Mouse (Mus musculus) kidney, embryonic 14.5 days (tissue): ENCODE results near the gene 4930402F06Rik. TPM values are rescaled to one million over a fixed set of nuclear protein-coding genes. Genes with fewer than 3 reads are reported as not detected.

Source experiments
- ATAC-seq: fragments of 200-750 bp; cut with Nextera tagmentation; 2 replicates; pipeline ENCODE4 v1.8.0; 2017; ENCODE audit warnings: moderate number of reproducible peaks, mild to moderate bottlenecking, moderate TSS enrichment, moderate library complexity; ENCODE audit not compliant: low FRiP score, low TSS enrichment
- H3K27ac ChIP-seq: fragments of 300-500 bp; sonication (generic); 2 replicates; pipeline ENCODE4 v1.5.1; 2014; ENCODE audit warnings: low read depth, mild to moderate bottlenecking, low read length, moderate library complexity, mixed read lengths
- H3K27me3 ChIP-seq: fragments of 300-500 bp; sonication (generic); 2 replicates; pipeline ENCODE4 v1.6.1; 2014; ENCODE audit warnings: mild to moderate bottlenecking, low read length; ENCODE audit not compliant: control insufficient read depth, insufficient read depth
- H3K36me3 ChIP-seq: fragments of 300-500 bp; sonication (generic); 2 replicates; pipeline ENCODE4 v1.6.1; 2014; ENCODE audit warnings: low read length, mixed read lengths; ENCODE audit not compliant: control insufficient read depth, insufficient read depth
- H3K4me1 ChIP-seq: fragments of 300-500 bp; sonication (generic); 2 replicates; pipeline ENCODE4 v1.6.1; 2014; ENCODE audit warnings: low read length, mixed read lengths; ENCODE audit not compliant: control insufficient read depth, insufficient read depth
- H3K4me2 ChIP-seq: fragments of 300-500 bp; sonication (generic); replicated peaks from 2 replicates; pipeline ENCODE4 v1.6.1; 2014; ENCODE audit warnings: low read depth, mild to moderate bottlenecking, low read length
- H3K4me3 ChIP-seq: fragments of 300-500 bp; sonication (generic); 2 replicates; pipeline ENCODE4 v1.5.1; 2014; ENCODE audit warnings: mild to moderate bottlenecking, low read length
- H3K9ac ChIP-seq: fragments of 300-500 bp; sonication (generic); 2 replicates; pipeline ENCODE4 v1.6.1; 2014; ENCODE audit warnings: low read depth, mild to moderate bottlenecking, low read length, moderate library complexity
- H3K9me3 ChIP-seq: fragments of 300-500 bp; sonication (generic); 2 replicates; pipeline ENCODE4 v1.6.1; 2016; ENCODE audit warnings: low read length; ENCODE audit not compliant: control insufficient read depth
- WGBS: fragments of 180-500 bp; shearing (Covaris S2); extraction: QIAGEN DNeasy Blood & Tissue Kit; methylation state at CpG from one replicate; pipeline ENCODE4 v1.1.7; 2014; 5-methylcytosine and 5-hydroxymethylcytosine counted together
- polyA plus RNA-seq: library from polyadenylated mRNA; unstranded; fragments of >200 nt; fragmentation: Nextera tagmentation; extraction: Ambion mirVana; gene quantifications from 2 replicates; pipeline ENCODE4 v1.2.1, GENCODE M21; 2014

The 4930402F06Rik gene
- polyA plus RNA-seq, 1 experiment from 2014 or later, result not detected

DNA sequence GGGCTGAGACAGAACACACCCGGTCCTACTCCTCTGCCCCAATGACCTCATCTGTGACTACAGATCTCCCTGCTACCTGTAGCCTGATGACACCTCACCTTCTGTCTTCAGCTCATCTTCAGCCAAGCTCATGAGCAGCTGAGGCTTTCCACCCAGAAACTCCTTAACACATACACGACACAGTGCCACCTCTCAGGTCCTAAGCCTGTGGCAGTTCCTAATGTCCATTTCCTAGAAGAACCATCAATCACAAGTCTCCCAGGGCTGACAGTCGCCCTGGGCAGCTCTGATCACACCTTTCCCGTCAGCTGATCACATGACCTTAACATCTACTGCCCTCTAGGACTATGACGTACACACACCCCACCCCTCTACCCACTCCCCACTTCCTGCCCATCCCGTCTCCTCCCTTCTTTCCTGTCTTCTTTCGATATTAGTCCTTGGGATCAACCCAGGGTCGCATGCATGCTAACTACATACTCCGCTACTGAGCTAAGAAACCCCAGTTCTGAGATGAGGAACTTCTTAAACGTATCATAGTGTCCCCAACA, 14.7 kb upstream of the 4930402F06Rik start:
- no peak for ATAC-seq

GRCm38 (mm10) chr2:35409466-35409865, 12.5 kb upstream of the 4930402F06Rik start:
- no peak overlapping the region for H3K27ac ChIP-seq
- H3K4me3 ChIP-seq, result no peak overlapping the region
- 0 out of 2 replicates have a peak, but pooled peaks cover 3% of the 10 kb centered on the region for H3K4me1 ChIP-seq
- H3K4me2 ChIP-seq, result no peak overlapping the region
- no peak overlapping the region for H3K9ac ChIP-seq
- WGBS, result 87% methylated on average over 6 of the region's 6 CpGs
- H3K36me3 ChIP-seq, result peaks cover 2% of the 10 kb centered on the region; the same call in 1 of the 2 replicates
- H3K9me3 ChIP-seq, result no peaks in the 10 kb centered on the region
- no peaks in the 10 kb centered on the region for H3K27me3 ChIP-seq
- no peak for ATAC-seq

More for the DNA sequence above, 14.7 kb upstream of the 4930402F06Rik start:
- Histone ChIP-seq H3K4me1 (0 out of 2 replicates have a peak, but pooled peaks cover 3% of the 10 kb centered on the region), H3K36me3 (no peaks in the 10 kb centered on the region; the same call in 1 of the 2 replicates), H3K4me3 (no peak overlapping the region), H3K4me2 (no peak overlapping the region), H3K27me3 (no peaks in the 10 kb centered on the region), H3K9ac (no peak overlapping the region), H3K9me3 (no peaks in the 10 kb centered on the region), H3K27ac (no peak overlapping the region)
- WGBS, result 63% methylated on average over 10 of the region's 10 CpGs

DNA sequence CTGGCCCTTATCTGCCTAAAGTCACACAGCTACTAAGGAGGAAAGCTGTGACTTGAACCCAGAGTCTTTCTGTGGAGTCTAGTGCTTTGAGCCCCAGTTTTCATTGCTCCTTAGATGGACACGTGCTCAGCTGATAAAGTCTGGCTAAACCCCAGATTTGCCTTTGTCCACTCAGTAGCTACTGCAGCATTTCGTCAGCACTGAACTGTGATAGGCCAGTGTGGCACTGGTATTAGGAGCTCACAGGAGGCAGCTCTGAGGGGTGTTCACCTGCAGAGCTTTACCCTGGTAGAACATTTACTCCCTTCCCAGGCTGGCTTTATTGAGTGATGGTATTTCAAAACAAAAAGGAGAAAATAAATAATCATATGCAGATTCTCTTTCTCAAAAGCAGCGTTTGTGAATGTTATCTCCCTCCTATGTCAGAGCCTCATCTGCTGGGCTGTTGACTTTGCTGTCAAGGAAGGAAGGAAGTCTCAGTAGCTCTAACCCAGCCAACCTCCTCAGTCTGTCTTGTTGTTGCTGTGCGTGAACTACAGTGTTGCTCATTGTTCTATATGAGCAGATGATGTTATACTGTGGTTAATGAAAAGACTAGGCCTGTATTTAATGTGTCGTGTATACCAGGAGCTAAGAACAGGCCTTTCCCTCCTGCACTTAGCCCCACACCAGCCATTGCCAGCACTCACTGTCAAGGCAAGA, 11.6 kb upstream of the 4930402F06Rik start:
- H3K4me3 ChIP-seq, result no peak overlapping the region
- H3K9ac ChIP-seq, result no peak overlapping the region
- H3K9me3 ChIP-seq, result no peaks in the 10 kb centered on the region
- no peak overlapping the region for H3K4me2 ChIP-seq
- no peaks in the 10 kb centered on the region for H3K27me3 ChIP-seq
- 0 out of 2 replicates have a peak, but pooled peaks cover 3% of the 10 kb centered on the region for H3K4me1 ChIP-seq
- no peak for ATAC-seq
- 84% methylated on average over 5 of the region's 5 CpGs for WGBS
- no peak overlapping the region for H3K27ac ChIP-seq
- peaks cover 2% of the 10 kb centered on the region; the same call in 1 of the 2 replicates for H3K36me3 ChIP-seq

DNA sequence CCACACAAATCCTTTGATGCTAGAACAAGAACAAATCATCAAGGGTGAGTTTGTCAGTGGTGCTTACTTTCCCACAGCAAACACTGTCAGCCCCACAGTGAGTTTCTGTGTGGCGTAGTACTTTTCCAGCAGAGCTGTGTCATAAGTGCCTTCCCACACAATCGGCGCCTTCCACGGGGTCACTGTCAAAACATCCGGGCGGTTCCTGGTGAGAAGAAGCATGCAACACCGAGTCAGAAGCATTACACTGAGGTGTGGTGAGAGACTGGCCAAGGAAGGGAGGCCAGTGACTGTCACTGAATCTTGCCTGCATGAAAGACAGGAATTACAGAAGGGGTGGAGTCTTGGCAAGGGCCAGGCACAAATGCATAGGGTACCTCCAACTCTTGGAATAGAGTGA, 10.9 kb upstream of the 4930402F06Rik start:
- no peak overlapping the region for H3K4me2 ChIP-seq
- H3K27ac ChIP-seq, result no peak overlapping the region
- no peak overlapping the region for H3K9ac ChIP-seq
- H3K9me3 ChIP-seq, result no peaks in the 10 kb centered on the region
- 74% methylated on average over 7 of the region's 7 CpGs for WGBS
- ATAC-seq, result no peak
- H3K36me3 ChIP-seq, result peaks cover 2% of the 10 kb centered on the region; the same call in 1 of the 2 replicates
- 0 out of 2 replicates have a peak, but pooled peaks cover 3% of the 10 kb centered on the region for H3K4me1 ChIP-seq
- H3K4me3 ChIP-seq, result no peak overlapping the region
- H3K27me3 ChIP-seq, result no peaks in the 10 kb centered on the region

DNA sequence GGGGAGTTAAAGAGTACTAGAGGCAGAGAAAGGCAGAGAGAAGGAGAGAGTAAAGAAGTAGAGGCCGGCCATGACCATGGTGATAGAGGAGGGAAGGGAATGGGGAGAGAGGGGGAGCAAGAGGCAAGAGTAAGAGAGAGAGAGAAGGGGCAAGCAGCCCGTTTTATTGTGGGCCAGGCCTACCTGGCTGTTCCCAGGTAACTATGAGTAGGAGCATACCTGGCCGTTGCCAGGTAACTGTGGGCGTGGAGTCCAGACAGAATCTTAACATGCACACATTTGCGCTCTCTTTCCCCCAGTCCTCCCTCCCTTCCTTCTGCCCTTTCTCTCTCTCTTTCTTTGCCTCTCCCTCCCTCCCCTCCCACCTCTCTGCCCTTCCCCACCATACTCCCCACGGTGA, 10.3 kb upstream of the 4930402F06Rik start:
- peaks cover 5% of the 10 kb centered on the region; the same call in 1 of the 2 replicates for H3K36me3 ChIP-seq
- no peak for ATAC-seq
- H3K4me2 ChIP-seq, result no peak overlapping the region
- H3K4me3 ChIP-seq, result no peak overlapping the region
- 0 out of 2 replicates have a peak, but pooled peaks cover 3% of the 10 kb centered on the region for H3K4me1 ChIP-seq
- no peak overlapping the region for H3K27ac ChIP-seq
- 83% methylated on average over 6 of the region's 6 CpGs for WGBS
- H3K27me3 ChIP-seq, result no peaks in the 10 kb centered on the region
- no peaks in the 10 kb centered on the region for H3K9me3 ChIP-seq
- no peak overlapping the region for H3K9ac ChIP-seq

DNA sequence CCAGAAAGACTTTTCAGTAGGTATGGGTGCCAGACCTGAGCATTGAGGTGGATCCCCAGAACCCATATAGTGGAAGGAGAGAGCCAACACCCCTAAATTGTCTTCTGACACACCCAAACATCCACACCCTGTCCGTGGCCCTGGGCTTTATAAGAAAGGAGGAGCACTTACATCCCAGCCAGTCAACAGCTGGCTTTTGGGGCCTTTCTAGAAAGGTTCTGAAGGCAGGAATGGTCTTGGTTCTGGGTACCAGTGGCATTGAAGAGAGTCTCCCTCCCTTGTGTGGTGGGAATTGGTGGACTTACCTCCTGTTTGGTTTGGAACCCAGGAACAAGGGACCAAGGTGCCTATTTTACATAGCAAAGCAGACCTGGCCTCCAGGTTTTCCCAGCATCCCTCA, 9.6 kb upstream of the 4930402F06Rik start:
- H3K4me3 ChIP-seq, result no peak overlapping the region
- H3K27ac ChIP-seq, result no peak overlapping the region
- H3K9me3 ChIP-seq, result no peaks in the 10 kb centered on the region
- H3K36me3 ChIP-seq, result peaks cover 7% of the 10 kb centered on the region; the same call in 1 of the 2 replicates
- no peaks in the 10 kb centered on the region for H3K27me3 ChIP-seq
- H3K4me2 ChIP-seq, result no peak overlapping the region
- no peak for ATAC-seq
- no peak overlapping the region for H3K9ac ChIP-seq
- H3K4me1 ChIP-seq, result 0 out of 2 replicates have a peak, but pooled peaks cover 3% of the 10 kb centered on the region
- WGBS, result 79% methylated on average over 1 of the region's 1 CpGs

DNA sequence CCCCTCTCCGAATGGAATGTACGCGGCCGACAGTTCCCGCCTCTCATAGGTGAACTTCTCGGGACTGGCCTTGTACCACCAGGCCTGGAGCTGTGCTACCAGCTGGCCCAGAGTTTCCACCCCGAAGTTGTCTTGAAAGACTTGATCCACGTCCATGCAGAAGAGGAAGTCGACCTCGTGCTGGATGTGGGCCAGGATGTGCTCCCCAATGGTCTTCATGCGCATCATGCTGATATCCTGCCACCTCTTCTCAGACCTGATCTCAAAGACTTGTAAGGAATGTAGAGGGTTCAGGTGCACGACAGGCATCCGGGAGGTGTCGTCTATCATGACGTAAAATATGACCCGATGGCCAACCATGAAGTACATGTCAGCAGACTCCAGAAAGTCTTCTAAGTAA, 5.4 kb upstream of the 4930402F06Rik start:
- no peak for ATAC-seq
- WGBS, result 88% methylated on average over 16 of the region's 16 CpGs

DNA sequence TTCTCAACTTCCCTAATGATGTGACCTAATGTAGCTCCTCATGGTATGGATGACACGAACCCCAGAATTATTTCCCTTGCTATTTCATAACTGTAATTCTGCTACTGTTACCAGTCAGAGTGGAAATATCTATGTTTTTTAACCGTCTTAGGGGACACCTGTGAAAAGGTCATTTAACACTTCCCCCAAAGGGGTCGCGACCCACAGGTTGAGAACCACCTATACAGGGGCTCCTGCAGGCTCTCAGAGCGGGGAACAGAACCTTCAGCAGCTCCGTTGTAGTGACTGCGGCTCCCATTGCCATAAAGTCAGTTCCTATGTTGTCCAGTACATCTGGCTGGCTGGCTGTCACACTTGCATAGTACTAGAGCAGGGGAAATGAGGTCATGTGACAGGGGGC, 3.8 kb upstream of the 4930402F06Rik start:
- H3K27me3 ChIP-seq, result no peaks in the 10 kb centered on the region
- ATAC-seq, result no peak
- no peaks in the 10 kb centered on the region for H3K9me3 ChIP-seq
- WGBS, result 83% methylated on average over 7 of the region's 7 CpGs
- H3K36me3 ChIP-seq, result peaks cover 9% of the 10 kb centered on the region; the same call in 1 of the 2 replicates
- H3K4me2 ChIP-seq, result no peak overlapping the region
- no peaks in the 10 kb centered on the region for H3K4me1 ChIP-seq
- H3K27ac ChIP-seq, result no peak overlapping the region
- H3K4me3 ChIP-seq, result no peak overlapping the region
- H3K9ac ChIP-seq, result no peak overlapping the region

More for the DNA sequence above, 5.4 kb upstream of the 4930402F06Rik start:
- H3K36me3 ChIP-seq, result peaks cover 11% of the 10 kb centered on the region; the same call in 1 of the 2 replicates
- H3K9me3 ChIP-seq, result no peaks in the 10 kb centered on the region
- H3K27ac ChIP-seq, result no peak overlapping the region
- H3K27me3 ChIP-seq, result no peaks in the 10 kb centered on the region
- H3K4me1 ChIP-seq, result no peaks in the 10 kb centered on the region
- no peak overlapping the region for H3K4me3 ChIP-seq
- H3K9ac ChIP-seq, result no peak overlapping the region
- no peak overlapping the region for H3K4me2 ChIP-seq
